Mouse (Mus musculus) kidney, adult 2 months (tissue): Measurements from ENCODE around the gene Klhl2.

Source experiments
- CTCF ChIP-seq: fragments of 200-500 bp; conservative IDR thresholded peaks from 2 replicates; pipeline ENCODE4 v1.5.1; 2011; ENCODE audit warnings: low read depth, mild to moderate bottlenecking, control low read depth, low read length, moderate library complexity, mixed read lengths; ENCODE audit not compliant: insufficient read depth, insufficient read length
- POLR2A ChIP-seq: fragments of 200-500 bp; IDR thresholded peaks from one replicate; pipeline ENCODE4 v1.6.1; 2011; ENCODE audit warnings: low read depth, low read length, control low read depth

DNA sequence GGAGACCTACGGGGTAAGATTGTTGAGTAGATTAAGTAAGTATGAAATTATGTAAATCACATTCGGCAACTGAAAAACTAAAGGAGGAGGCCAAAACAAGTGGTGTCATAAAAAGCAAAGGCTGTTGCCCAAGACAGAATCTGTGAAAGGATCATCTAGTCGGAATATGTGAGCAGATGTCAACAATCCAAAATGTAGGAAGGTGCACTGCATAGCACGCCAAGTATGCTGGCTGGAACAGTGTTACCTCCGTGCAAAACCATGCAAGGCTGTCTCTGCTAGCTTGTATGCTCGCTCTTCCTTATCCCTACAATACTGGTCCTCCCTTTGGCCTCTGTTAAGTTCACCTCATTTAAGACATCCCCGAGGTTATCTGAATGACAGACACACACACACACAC, 4.5 kb downstream of the Klhl2 start:
- TF ChIP-seq CTCF: no peak
- no peak for TF ChIP-seq POLR2A
